Mouse (Mus musculus) embryonic facial prominence, embryonic 11.5 days (tissue): ENCODE data around the gene Ostm1. TPM values are rescaled to one million over a fixed set of nuclear protein-coding genes. Genes with fewer than 3 reads are reported as not detected.

Source experiments
- ATAC-seq: fragments of 200-750 bp; cut with Nextera tagmentation; replicated peaks from 2 replicates; pipeline ENCODE4 v1.8.0; 2017; ENCODE audit warnings: low read depth; ENCODE audit not compliant: insufficient number of reproducible peaks, low FRiP score, low TSS enrichment
- DNase-seq: peaks from one replicate; pipeline ENCODE4 v3.0.0-alpha.2; 2015; ENCODE audit warnings: low spot score
- H3K27ac ChIP-seq: fragments of 300-500 bp; sonication (generic); replicated peaks from 2 replicates; pipeline ENCODE4 v1.5.1; 2014; ENCODE audit warnings: mild to moderate bottlenecking, low read depth, low read length, control low read depth
- H3K27me3 ChIP-seq: fragments of 300-500 bp; sonication (generic); 2 replicates; pipeline ENCODE4 v1.6.1; 2014; ENCODE audit warnings: mild to moderate bottlenecking, low read length, moderate library complexity, mixed read lengths; ENCODE audit not compliant: control insufficient read depth, insufficient read depth
- H3K36me3 ChIP-seq: fragments of 300-500 bp; sonication (generic); replicated peaks from 2 replicates; pipeline ENCODE4 v1.6.1; 2014; ENCODE audit warnings: low read depth, mild to moderate bottlenecking, low read length, moderate library complexity, mixed read lengths; ENCODE audit not compliant: control insufficient read depth, insufficient read depth
- H3K4me1 ChIP-seq: fragments of 300-500 bp; sonication (generic); 2 replicates; pipeline ENCODE4 v1.6.1; 2014; ENCODE audit warnings: low read length, mixed read lengths; ENCODE audit not compliant: control insufficient read depth, insufficient read depth
- H3K4me2 ChIP-seq: fragments of 300-500 bp; sonication (generic); 2 replicates; pipeline ENCODE4 v1.6.1; 2014; ENCODE audit warnings: low read depth, mild to moderate bottlenecking, control low read depth, low read length, moderate library complexity
- H3K4me3 ChIP-seq: fragments of 300-500 bp; sonication (generic); 2 replicates; pipeline ENCODE4 v1.5.1; 2014; ENCODE audit warnings: low read depth, low read length, control low read depth
- H3K9ac ChIP-seq: fragments of 300-500 bp; sonication (generic); replicated peaks from 2 replicates; pipeline ENCODE4 v1.6.1; 2014; ENCODE audit warnings: mild to moderate bottlenecking, control low read depth, low read length
- H3K9me3 ChIP-seq: fragments of 300-500 bp; sonication (generic); replicated peaks from 2 replicates; pipeline ENCODE4 v1.6.1; 2016; ENCODE audit warnings: mild to moderate bottlenecking, low read length, inconsistent platforms, mixed read lengths; ENCODE audit not compliant: control insufficient read depth
- WGBS: fragments of 180-500 bp; shearing (Covaris S2); extraction: QIAGEN DNeasy Blood & Tissue Kit; methylation state at CpG from one replicate; pipeline ENCODE4 v1.1.7; 2014; 5-methylcytosine and 5-hydroxymethylcytosine counted together
- polyA plus RNA-seq: library from polyadenylated mRNA; unstranded; fragments of >200 nt; fragmentation: Nextera tagmentation; extraction: Ambion mirVana; gene quantifications from 2 replicates; pipeline ENCODE4 v1.2.1, GENCODE M21; 2014

Ostm1 gene
- polyA plus RNA-seq, 1 experiment from 2014 or later = 16.0 TPM

- H3K4me2 ChIP-seq = no peak overlapping the region
- no peak overlapping the region for H3K4me3 ChIP-seq
- H3K9ac ChIP-seq = no peak overlapping the region
- H3K36me3 ChIP-seq = no peaks in the 10 kb centered on the region
- H3K9me3 ChIP-seq = no peaks in the 10 kb centered on the region
- WGBS = 86% methylated on average over 4 of the region's 4 CpGs
- no peak overlapping the region for H3K27ac ChIP-seq
- no peaks in the 10 kb centered on the region for H3K27me3 ChIP-seq
- DNase-seq = no peak
- no peak for ATAC-seq
- H3K4me1 ChIP-seq = no peaks in the 10 kb centered on the region
These were observed 86.3 kb downstream of the Ostm1 start for GRCm38 (mm10) chr10:42669970-42670369.

- DNase-seq = no peak
- 73% methylated on average over 3 of the region's 3 CpGs for WGBS
- H3K4me3 ChIP-seq = no peak overlapping the region
These were observed 89.2 kb downstream of the Ostm1 start for GRCm38 (mm10) chr10:42672798-42673197.

GRCm38 (mm10) chr10:42675571-42675970 lies 91.9 kb downstream of the Ostm1 start:
- H3K4me2 ChIP-seq = no peak overlapping the region
- DNase-seq = no peak
- no peaks in the 10 kb centered on the region for H3K36me3 ChIP-seq
- no peak overlapping the region for H3K4me3 ChIP-seq
- H3K4me1 ChIP-seq = no peaks in the 10 kb centered on the region
- ATAC-seq = no peak
- no peak overlapping the region for H3K27ac ChIP-seq
- H3K9me3 ChIP-seq = no peaks in the 10 kb centered on the region
- no peaks in the 10 kb centered on the region; the same call in 1 of the 2 replicates for H3K27me3 ChIP-seq
- WGBS = 78% methylated on average over 4 of the region's 4 CpGs
- no peak overlapping the region for H3K9ac ChIP-seq

More at GRCm38 (mm10) chr10:42672798-42673197, 89.2 kb downstream of the Ostm1 start:
- Histone ChIP-seq H3K4me1 (no peaks in the 10 kb centered on the region), H3K27me3 (no peaks in the 10 kb centered on the region; the same call in 1 of the 2 replicates), H3K4me2 (no peak overlapping the region), H3K9me3 (no peaks in the 10 kb centered on the region), H3K36me3 (no peaks in the 10 kb centered on the region), H3K9ac (no peak overlapping the region), H3K27ac (no peak overlapping the region)
- no peak for ATAC-seq

- no peaks in the 10 kb centered on the region for H3K36me3 ChIP-seq
- H3K4me2 ChIP-seq = peak overlapping the region; percentile 87
- no peak overlapping the region for H3K27ac ChIP-seq
- H3K4me3 ChIP-seq = peak overlapping the region; percentile 93
- ATAC-seq (no peak), DNase-seq (no peak)
- H3K27me3 ChIP-seq = no peaks in the 10 kb centered on the region; the same call in 1 of the 2 replicates
- no peak overlapping the region; the same call in 1 of the 2 replicates for H3K9ac ChIP-seq
- no peaks in the 10 kb centered on the region for H3K9me3 ChIP-seq
- WGBS = 50% methylated on average over 6 of the region's 6 CpGs
- H3K4me1 ChIP-seq = no peaks in the 10 kb centered on the region
These were observed 94.7 kb downstream of the Ostm1 start for GRCm38 (mm10) chr10:42678331-42678730.

GRCm38 (mm10) chr10:42678755-42679364 lies 95.2 kb downstream of the Ostm1 start:
- under 1% methylated on average over 51 of the region's 56 CpGs for WGBS
- H3K27ac ChIP-seq = no peak overlapping the region

GRCm38 (mm10) chr10:42679586-42679985 lies 96.0 kb downstream of the Ostm1 start:
- peak overlapping the region; percentile 93 for H3K4me3 ChIP-seq
- peak overlapping the region; percentile 87 for H3K4me2 ChIP-seq
- H3K27ac ChIP-seq = no peak overlapping the region
- H3K4me1 ChIP-seq = no peaks in the 10 kb centered on the region
- no peak for DNase-seq
- WGBS = 13% methylated on average over 10 of the region's 10 CpGs
- no peaks in the 10 kb centered on the region; the same call in 1 of the 2 replicates for H3K27me3 ChIP-seq
- H3K9ac ChIP-seq = peak overlapping the region; percentile 70
- no peaks in the 10 kb centered on the region for H3K36me3 ChIP-seq
- ATAC-seq = no peak
- no peaks in the 10 kb centered on the region for H3K9me3 ChIP-seq

More at GRCm38 (mm10) chr10:42678755-42679364, 95.2 kb downstream of the Ostm1 start:
- H3K4me1 ChIP-seq = no peaks in the 10 kb centered on the region
- no peaks in the 10 kb centered on the region; the same call in 1 of the 2 replicates for H3K27me3 ChIP-seq
- ATAC-seq (peak; percentile 91), DNase-seq (peak; percentile 94)
- H3K9ac ChIP-seq = peak overlapping the region; percentile 70
- no peaks in the 10 kb centered on the region for H3K9me3 ChIP-seq
- H3K4me3 ChIP-seq = peak overlapping the region; percentile 93
- H3K36me3 ChIP-seq = no peaks in the 10 kb centered on the region
- H3K4me2 ChIP-seq = peak overlapping the region; percentile 87

- no peak for ATAC-seq
- H3K36me3 ChIP-seq = no peaks in the 10 kb centered on the region
- no peaks in the 10 kb centered on the region; the same call in 1 of the 2 replicates for H3K27me3 ChIP-seq
- H3K27ac ChIP-seq = no peak overlapping the region
- no peaks in the 10 kb centered on the region for H3K9me3 ChIP-seq
- no peaks in the 10 kb centered on the region for H3K4me1 ChIP-seq
- peak; percentile 2 for DNase-seq
- no peak overlapping the region for H3K4me2 ChIP-seq
- no peak overlapping the region for H3K4me3 ChIP-seq
- H3K9ac ChIP-seq = no peak overlapping the region
- WGBS = 14% methylated on average over 6 of the region's 6 CpGs
These were observed 97.0 kb downstream of the Ostm1 start for GRCm38 (mm10) chr10:42680582-42681001.

GRCm38 (mm10) chr10:42682421-42682820 lies 98.8 kb downstream of the Ostm1 start:
- no peaks in the 10 kb centered on the region for H3K27me3 ChIP-seq
- H3K4me2 ChIP-seq = no peak overlapping the region
- no peaks in the 10 kb centered on the region for H3K36me3 ChIP-seq
- DNase-seq (no peak), ATAC-seq (no peak)
- H3K9ac ChIP-seq = no peak overlapping the region
- no peaks in the 10 kb centered on the region for H3K9me3 ChIP-seq
- no peak overlapping the region for H3K4me3 ChIP-seq
- H3K27ac ChIP-seq = no peak overlapping the region
- H3K4me1 ChIP-seq = no peaks in the 10 kb centered on the region
- WGBS = 79% methylated on average over 8 of the region's 8 CpGs
